Mouse (Mus musculus) hindbrain, embryonic 15.5 days (tissue): ENCODE results near the gene Pmel. TPM values are rescaled to one million over a fixed set of nuclear protein-coding genes. Genes with fewer than 3 reads are reported as not detected.
"Not testable (repeated sequence)": the region's sequence is repeated elsewhere in the genome, so short reads cannot be mapped to it uniquely, and the experiment has no call there.

Experiments used
- ATAC-seq: fragments of 200-750 bp; cut with Nextera tagmentation; 2 replicates; pipeline ENCODE4 v1.8.0; 2017; ENCODE audit warnings: low read depth, moderate number of reproducible peaks, moderate TSS enrichment; ENCODE audit not compliant: low FRiP score
- H3K27ac ChIP-seq: fragments of 300-500 bp; sonication (generic); replicated peaks from 2 replicates; pipeline ENCODE4 v1.5.1; 2015; ENCODE audit warnings: mild to moderate bottlenecking, inconsistent platforms
- H3K27me3 ChIP-seq: fragments of 300-500 bp; sonication (generic); 2 replicates; pipeline ENCODE4 v1.6.1; 2015; ENCODE audit warnings: control low read depth, inconsistent platforms
- H3K36me3 ChIP-seq: fragments of 300-500 bp; sonication (generic); 2 replicates; pipeline ENCODE4 v1.6.1; 2015; ENCODE audit warnings: control low read depth, inconsistent platforms
- H3K4me1 ChIP-seq: fragments of 300-500 bp; sonication (generic); replicated peaks from 2 replicates; pipeline ENCODE4 v1.6.1; 2015; ENCODE audit warnings: control low read depth, inconsistent platforms
- H3K4me2 ChIP-seq: fragments of 300-500 bp; sonication (generic); 2 replicates; pipeline ENCODE4 v1.6.1; 2015; ENCODE audit warnings: moderate library complexity, mild to moderate bottlenecking, inconsistent platforms
- H3K4me3 ChIP-seq: fragments of 300-500 bp; sonication (generic); 2 replicates; pipeline ENCODE4 v1.5.1; 2015; ENCODE audit warnings: mild to moderate bottlenecking, inconsistent platforms
- H3K9ac ChIP-seq: fragments of 300-500 bp; sonication (generic); 2 replicates; pipeline ENCODE4 v1.6.1; 2015; ENCODE audit warnings: inconsistent platforms
- H3K9me3 ChIP-seq: fragments of 300-500 bp; sonication (generic); 2 replicates; pipeline ENCODE4 v1.6.1; 2016; ENCODE audit warnings: control low read depth, inconsistent platforms
- WGBS: fragments of 180-500 bp; shearing (Covaris S2); methylation state at CpG from one replicate; pipeline ENCODE4 v1.1.7; 2015; 5-methylcytosine and 5-hydroxymethylcytosine counted together
- polyA plus RNA-seq: library from polyadenylated mRNA; unstranded; fragments of >200 nt; fragmentation: Nextera tagmentation; extraction: Ambion mirVana; gene quantifications from 2 replicates; pipeline ENCODE4 v1.2.1, GENCODE M21; 2015

Gene Pmel
- polyA plus RNA-seq, 1 experiment from 2014 or later: 1.1 TPM

- WGBS: 11% methylated on average over 11 of the region's 11 CpGs
- ATAC-seq: no peak; the same call in 1 of the 2 replicates
Measured at GRCm38 (mm10) chr10:128705317-128705693, 1.3 kb downstream of the Pmel start.

DNA sequence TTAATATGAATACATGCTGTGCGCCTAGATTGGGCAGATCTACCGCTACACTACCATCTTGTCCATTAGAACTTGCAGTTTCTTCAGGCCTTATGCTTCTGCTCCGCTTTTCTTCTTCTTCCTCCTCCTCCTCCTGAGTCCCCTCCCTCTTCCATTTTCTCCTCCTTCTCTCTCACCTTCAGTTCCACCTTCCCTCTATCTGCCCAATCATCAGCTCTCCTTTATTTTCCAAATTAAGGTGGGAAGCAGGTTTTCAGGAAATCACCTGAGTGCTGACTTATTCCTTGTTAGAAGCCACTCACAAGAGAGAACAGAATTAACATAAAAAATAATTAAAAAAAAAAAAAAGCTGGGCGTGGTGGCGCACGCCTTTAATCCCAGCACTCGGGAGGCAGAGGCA, 7.3 kb downstream of the Pmel start:
- H3K9me3 ChIP-seq, H3K4me2 ChIP-seq, H3K4me1 ChIP-seq, H3K9ac ChIP-seq, H3K27me3 ChIP-seq, H3K36me3 ChIP-seq, ATAC-seq, H3K4me3 ChIP-seq, H3K27ac ChIP-seq: not testable (repeated sequence)
- WGBS: 98% methylated on average over 7 of the region's 7 CpGs

More at GRCm38 (mm10) chr10:128705317-128705693, 1.3 kb downstream of the Pmel start:
- H3K27me3 ChIP-seq: 0 out of 2 replicates have a peak, but pooled peaks cover 3% of the 10 kb centered on the region
- H3K27ac ChIP-seq: 0 out of 2 replicates have a peak overlapping the region, but pooled peaks have one; percentile 15
- H3K4me1 ChIP-seq: peaks cover 12% of the 10 kb centered on the region
- H3K4me3 ChIP-seq: peak overlapping the region; percentile 73
- H3K9ac ChIP-seq: no peak overlapping the region; the same call in 1 of the 2 replicates
- H3K9me3 ChIP-seq: no peaks in the 10 kb centered on the region
- peak overlapping the region; percentile 95 for H3K4me2 ChIP-seq
- H3K36me3 ChIP-seq: no peaks in the 10 kb centered on the region

GRCm38 (mm10) chr10:128715559-128716537, 11.9 kb downstream of the Pmel start:
- Histone ChIP-seq H3K4me2 (no peak overlapping the region), H3K9me3 (no peaks in the 10 kb centered on the region), H3K27me3 (no peaks in the 10 kb centered on the region), H3K36me3 (no peaks in the 10 kb centered on the region), H3K4me1 (no peaks in the 10 kb centered on the region), H3K27ac (no peak overlapping the region), H3K9ac (no peak overlapping the region), H3K4me3 (no peak overlapping the region)
- ATAC-seq: no peak
- 88% methylated on average over 19 of the region's 19 CpGs for WGBS

DNA sequence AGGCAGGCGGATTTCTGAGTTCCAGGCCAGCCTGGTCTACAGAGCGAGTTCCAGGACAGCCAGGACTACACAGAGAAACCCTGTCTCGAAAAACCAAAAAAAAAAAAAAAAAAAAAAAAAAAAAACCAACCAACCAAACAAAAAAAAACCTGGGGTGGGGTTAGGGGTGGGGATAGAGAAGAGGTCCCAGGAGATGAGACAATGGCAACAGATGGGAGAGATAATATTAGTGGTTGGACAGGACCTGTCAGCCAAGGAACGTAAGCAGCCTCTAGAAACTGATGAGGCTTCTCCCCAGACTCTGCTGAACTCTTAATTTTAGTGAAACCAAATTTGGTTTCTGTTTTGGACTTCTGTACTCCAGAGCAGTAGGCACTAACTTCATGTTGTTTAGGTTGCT, 21.5 kb downstream of the Pmel start:
- not testable (repeated sequence) for H3K9ac ChIP-seq, H3K4me3 ChIP-seq, H3K27me3 ChIP-seq, H3K27ac ChIP-seq, ATAC-seq, H3K9me3 ChIP-seq, H3K36me3 ChIP-seq, H3K4me1 ChIP-seq, H3K4me2 ChIP-seq
- WGBS: 82% methylated on average over 3 of the region's 4 CpGs

- Histone ChIP-seq H3K27me3 (no peaks in the 10 kb centered on the region), H3K9ac (no peak overlapping the region), H3K36me3 (no peaks in the 10 kb centered on the region), H3K4me1 (no peaks in the 10 kb centered on the region), H3K9me3 (no peaks in the 10 kb centered on the region), H3K27ac (no peak overlapping the region), H3K4me3 (no peak overlapping the region), H3K4me2 (no peak overlapping the region)
- no peak for ATAC-seq
- WGBS: 87% methylated on average over 5 of the region's 5 CpGs
Measured at GRCm38 (mm10) chr10:128728059-128728458, 24.1 kb downstream of the Pmel start.

DNA sequence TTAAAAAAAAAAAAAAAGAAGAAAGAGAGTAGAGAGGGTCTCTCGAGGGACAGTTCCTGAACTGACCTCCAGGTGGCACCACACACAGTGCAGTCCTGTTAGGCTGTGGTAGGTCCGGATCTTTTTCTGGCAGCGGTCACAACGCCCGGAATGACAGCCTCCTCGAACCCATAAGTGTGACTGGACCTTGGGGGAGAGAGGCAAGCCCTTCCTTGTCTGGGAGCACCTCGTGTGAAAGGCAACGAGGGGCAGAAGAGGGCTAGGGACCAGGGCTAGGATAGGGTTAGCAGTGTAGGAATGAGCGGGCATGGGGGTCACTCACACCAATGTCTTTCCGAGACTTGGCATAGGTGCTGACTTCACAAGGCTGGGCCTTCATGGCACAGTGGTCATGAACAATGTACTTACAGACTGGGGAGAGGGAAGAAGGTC, 27.0 kb downstream of the Pmel start:
- H3K9ac ChIP-seq: no peak overlapping the region
- H3K4me3 ChIP-seq: no peak overlapping the region
- no peak for ATAC-seq
- H3K4me1 ChIP-seq: no peaks in the 10 kb centered on the region
- H3K27ac ChIP-seq: no peak overlapping the region
- H3K27me3 ChIP-seq: no peaks in the 10 kb centered on the region
- no peaks in the 10 kb centered on the region for H3K9me3 ChIP-seq
- WGBS: 26% methylated on average over 10 of the region's 10 CpGs
- no peaks in the 10 kb centered on the region for H3K36me3 ChIP-seq
- H3K4me2 ChIP-seq: no peak overlapping the region

DNA sequence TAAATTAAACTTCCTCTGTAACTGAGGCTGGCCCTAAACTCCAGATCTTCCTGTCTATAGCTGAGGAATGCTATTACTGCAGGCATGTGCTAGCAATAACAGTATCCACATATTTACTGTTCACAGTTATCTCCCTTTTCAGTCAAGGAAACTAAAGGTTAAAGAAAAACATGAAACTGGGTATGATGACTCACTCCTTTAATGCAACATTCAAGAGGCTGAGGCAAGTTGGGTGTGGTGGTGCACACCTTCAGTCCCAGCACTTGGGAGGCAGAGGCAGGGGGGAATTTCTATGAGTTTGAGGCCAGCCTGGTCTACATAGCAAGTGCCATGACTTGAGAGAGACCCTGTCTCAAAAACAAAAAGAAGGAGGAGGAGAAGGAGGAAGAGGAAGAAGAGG, 28.0 kb downstream of the Pmel start:
- H3K9me3 ChIP-seq: no peaks in the 10 kb centered on the region
- no peak overlapping the region for H3K4me2 ChIP-seq
- no peaks in the 10 kb centered on the region for H3K4me1 ChIP-seq
- H3K27me3 ChIP-seq: no peaks in the 10 kb centered on the region
- no peak overlapping the region for H3K4me3 ChIP-seq
- H3K27ac ChIP-seq: no peak overlapping the region
- no peak overlapping the region for H3K9ac ChIP-seq
- no peaks in the 10 kb centered on the region for H3K36me3 ChIP-seq
- no peak for ATAC-seq

- peak overlapping the region; percentile 48 for H3K4me2 ChIP-seq
- WGBS: 5% methylated on average over 15 of the region's 15 CpGs
- ATAC-seq: no peak
- H3K4me3 ChIP-seq: peak overlapping the region; percentile 18
- H3K36me3 ChIP-seq: no peaks in the 10 kb centered on the region
- H3K27me3 ChIP-seq: peaks cover 13% of the 10 kb centered on the region
- no peak overlapping the region for H3K27ac ChIP-seq
- no peaks in the 10 kb centered on the region for H3K4me1 ChIP-seq
- H3K9me3 ChIP-seq: no peaks in the 10 kb centered on the region
- H3K9ac ChIP-seq: no peak overlapping the region
Measured at GRCm38 (mm10) chr10:128737435-128737834, 33.4 kb downstream of the Pmel start.

DNA sequence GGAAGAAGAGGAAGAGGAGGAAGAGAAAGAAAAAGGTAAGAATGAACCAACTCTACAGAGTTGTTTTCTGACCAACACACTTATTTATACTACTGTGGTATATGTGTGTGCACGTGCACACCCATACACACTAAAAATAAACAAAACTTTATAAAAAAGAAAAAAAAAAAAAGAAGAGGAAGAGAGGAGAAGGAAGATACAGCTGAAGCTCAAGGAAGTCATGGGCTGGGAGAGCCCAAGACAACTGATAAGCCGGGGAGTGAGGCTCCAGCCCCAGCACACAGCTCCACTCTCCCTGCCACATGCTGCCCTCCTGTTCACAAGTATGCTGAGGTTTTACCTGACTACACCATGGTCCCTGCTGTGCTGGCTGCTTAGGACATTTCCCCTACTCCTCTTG, 36.3 kb downstream of the Pmel start:
- 73% methylated on average over 2 of the region's 2 CpGs for WGBS
- H3K36me3 ChIP-seq: no peaks in the 10 kb centered on the region
- no peak for ATAC-seq
- H3K9ac ChIP-seq: no peak overlapping the region
- no peak overlapping the region for H3K27ac ChIP-seq
- peaks cover 19% of the 10 kb centered on the region for H3K4me1 ChIP-seq
- no peaks in the 10 kb centered on the region for H3K9me3 ChIP-seq
- peaks cover 25% of the 10 kb centered on the region for H3K27me3 ChIP-seq
- no peak overlapping the region for H3K4me3 ChIP-seq
- no peak overlapping the region for H3K4me2 ChIP-seq

DNA sequence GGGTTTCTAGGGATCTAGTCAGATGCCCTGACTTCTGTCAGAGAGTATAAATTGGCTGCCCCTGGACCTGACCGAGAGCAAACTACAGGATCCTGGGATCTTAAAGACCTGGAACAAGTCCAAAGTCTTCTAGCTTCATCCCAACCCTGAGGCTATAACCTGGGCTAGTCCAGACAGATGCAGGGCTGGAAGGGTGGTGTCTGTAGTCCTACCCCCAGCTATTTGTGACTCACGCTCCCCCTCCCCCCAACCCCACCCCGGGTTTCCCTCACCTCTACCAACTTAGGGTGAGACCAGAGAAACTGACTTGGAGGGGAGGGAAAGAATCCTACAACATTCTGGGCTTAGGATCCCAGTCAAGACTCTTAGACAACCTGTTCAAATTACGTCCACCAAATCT, 38.6 kb downstream of the Pmel start:
- ATAC-seq: no peak
- WGBS: 35% methylated on average over 4 of the region's 4 CpGs
- Histone ChIP-seq H3K9me3 (no peaks in the 10 kb centered on the region), H3K4me2 (peak overlapping the region; percentile 90), H3K36me3 (no peaks in the 10 kb centered on the region), H3K4me1 (peaks cover 24% of the 10 kb centered on the region), H3K27me3 (peaks cover 29% of the 10 kb centered on the region), H3K27ac (no peak overlapping the region), H3K4me3 (no peak overlapping the region), H3K9ac (no peak overlapping the region)

GRCm38 (mm10) chr10:128743235-128743634, 39.2 kb downstream of the Pmel start:
- peak overlapping the region; percentile 90 for H3K4me2 ChIP-seq
- H3K4me3 ChIP-seq: peak overlapping the region; percentile 55
- H3K27me3 ChIP-seq: peaks cover 29% of the 10 kb centered on the region
- peaks cover 24% of the 10 kb centered on the region for H3K4me1 ChIP-seq
- 7% methylated on average over 7 of the region's 7 CpGs for WGBS
- H3K9me3 ChIP-seq: no peaks in the 10 kb centered on the region
- H3K9ac ChIP-seq: peak overlapping the region; percentile 66
- ATAC-seq: no peak
- no peak overlapping the region for H3K27ac ChIP-seq
- no peaks in the 10 kb centered on the region for H3K36me3 ChIP-seq

DNA sequence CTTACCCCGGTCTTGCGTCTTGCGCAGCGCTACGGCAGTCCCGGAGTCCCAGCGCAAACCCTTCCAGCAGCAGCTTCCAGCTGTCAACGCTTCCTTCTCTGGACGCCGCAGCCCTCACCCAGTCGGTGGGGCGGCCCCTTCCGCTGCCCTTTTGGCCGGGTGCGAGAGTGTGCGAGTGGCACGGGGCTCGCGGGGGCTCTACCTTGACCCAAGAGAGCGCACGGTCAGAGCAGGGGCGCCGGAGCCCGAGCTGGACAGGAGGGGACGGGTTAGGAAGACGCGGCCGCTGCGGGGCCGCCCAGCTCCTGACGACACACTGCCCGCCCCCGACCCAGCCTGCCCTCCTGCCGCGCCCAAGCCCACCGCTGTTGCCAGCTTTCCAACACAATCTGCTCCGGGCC, 39.8 kb downstream of the Pmel start:
- H3K36me3 ChIP-seq: no peaks in the 10 kb centered on the region
- no peak overlapping the region; the same call in 1 of the 2 replicates for H3K27ac ChIP-seq
- peaks cover 24% of the 10 kb centered on the region for H3K4me1 ChIP-seq
- ATAC-seq: peak; percentile 16; the same call in 1 of the 2 replicates
- peak overlapping the region; percentile 90 for H3K4me2 ChIP-seq
- under 1% methylated on average over 34 of the region's 37 CpGs for WGBS
- H3K9me3 ChIP-seq: no peaks in the 10 kb centered on the region
- H3K9ac ChIP-seq: peak overlapping the region; percentile 66
- peaks cover 29% of the 10 kb centered on the region for H3K27me3 ChIP-seq
- peak overlapping the region; percentile 55 for H3K4me3 ChIP-seq
